Mouse (Mus musculus): Measurements from ENCODE around the gene Zmynd12. TPM values are rescaled to one million over a fixed set of nuclear protein-coding genes. Genes with fewer than 3 reads are reported as not detected.

Gene Zmynd12
- polyA plus RNA-seq, 1 experiment from 2014 or later: 0.14 TPM

DNA sequence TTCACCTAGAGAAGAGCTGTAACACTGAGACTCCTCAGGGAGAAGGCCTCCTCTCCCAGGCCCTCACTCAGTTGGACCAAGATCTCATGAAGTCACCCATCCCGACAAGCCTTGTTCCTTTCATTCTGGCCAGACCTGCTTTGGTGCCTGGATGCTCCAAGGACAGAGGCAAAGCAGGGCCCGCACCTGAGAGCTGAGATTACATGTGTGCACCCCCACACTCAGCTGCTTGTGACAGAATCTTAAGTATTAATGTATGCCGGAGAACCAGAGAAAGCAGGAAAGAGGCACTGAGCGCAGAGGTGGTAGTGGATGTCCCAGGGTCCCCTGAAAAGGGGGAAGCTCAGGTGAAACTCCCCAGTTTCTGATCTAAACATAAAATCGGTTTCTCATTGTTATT lies 30.5 kb downstream of the Zmynd12 start:
- peaks cover 6% of the 10 kb centered on the region; the same call in 1 of the 2 replicates for H3K4me1 ChIP-seq
- H3K27ac ChIP-seq: no peak overlapping the region
- no peak overlapping the region for H3K9ac ChIP-seq
- no peaks in the 10 kb centered on the region for H3K36me3 ChIP-seq
- no peaks in the 10 kb centered on the region for H3K27me3 ChIP-seq
- no peak overlapping the region for H3K4me3 ChIP-seq
- ATAC-seq (ENCODE audit: insufficient number of reproducible peaks, insufficient read depth, low FRiP score, low TSS enrichment): no peak
- no peaks in the 10 kb centered on the region for H3K9me3 ChIP-seq
- 57% methylated on average over 5 of the region's 5 CpGs for WGBS
- H3K4me2 ChIP-seq (replicated peaks): no peak overlapping the region

DNA sequence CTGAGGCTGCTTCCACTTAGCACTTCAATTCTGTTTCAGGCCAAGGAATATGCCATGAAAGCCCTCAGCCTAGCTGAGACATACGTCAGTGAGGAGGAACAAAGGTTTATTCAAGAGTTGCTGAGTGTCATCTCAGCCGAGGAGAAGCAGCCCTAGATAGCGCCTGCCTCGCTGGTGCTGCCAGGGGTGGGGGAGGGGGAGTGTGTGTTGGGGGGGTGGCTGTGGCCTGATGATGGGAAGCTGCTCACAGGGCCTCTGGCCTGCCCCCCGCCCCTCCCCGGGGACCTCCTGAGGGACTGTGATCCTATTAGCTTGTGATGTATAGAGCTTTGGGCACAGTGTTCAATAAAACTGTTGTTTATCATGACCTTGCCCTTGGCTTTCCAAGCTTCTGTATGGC lies 30.9 kb downstream of the Zmynd12 start:
- no peak for ATAC-seq (ENCODE audit: insufficient number of reproducible peaks, insufficient read depth, low FRiP score, low TSS enrichment)

DNA sequence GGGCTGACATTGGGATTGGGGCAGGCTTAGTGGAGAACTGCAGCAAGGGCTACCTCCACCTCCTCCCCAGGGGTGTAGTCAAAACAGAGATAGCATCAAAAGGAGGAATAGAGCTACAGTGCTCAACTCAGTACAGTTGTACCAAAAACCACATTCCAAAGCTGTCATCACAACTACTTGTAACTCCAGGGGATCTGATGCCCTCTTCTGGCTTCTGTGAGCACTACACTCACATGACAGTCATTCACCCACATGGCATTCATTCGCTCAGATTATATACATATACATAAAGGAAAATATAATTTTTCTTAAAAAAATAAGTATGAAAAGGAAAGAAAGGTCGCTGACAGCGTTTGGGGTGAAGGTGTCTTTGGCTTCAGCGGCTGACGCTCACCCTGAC lies 37.7 kb downstream of the Zmynd12 start:
- H3K9me3 ChIP-seq: no peaks in the 10 kb centered on the region
- peaks cover 10% of the 10 kb centered on the region for H3K4me1 ChIP-seq
- H3K4me3 ChIP-seq: no peak overlapping the region
- no peaks in the 10 kb centered on the region for H3K36me3 ChIP-seq
- H3K9ac ChIP-seq: no peak overlapping the region
- H3K27me3 ChIP-seq: no peaks in the 10 kb centered on the region
- 63% methylated on average over 5 of the region's 5 CpGs for whole genome bisulfite sequencing
- no peak overlapping the region for H3K27ac ChIP-seq
- H3K4me2 ChIP-seq (replicated peaks): no peak overlapping the region
- no peak for ATAC-seq (ENCODE audit: insufficient number of reproducible peaks, insufficient read depth, low FRiP score, low TSS enrichment)

More for the DNA sequence above, 30.9 kb downstream of the Zmynd12 start:
- Histone ChIP-seq H3K4me1 (peaks cover 6% of the 10 kb centered on the region; the same call in 1 of the 2 replicates), H3K27me3 (no peaks in the 10 kb centered on the region), H3K9ac (no peak overlapping the region), H3K27ac (no peak overlapping the region), H3K9me3 (no peaks in the 10 kb centered on the region), H3K4me2 (replicated peaks) (no peak overlapping the region), H3K4me3 (no peak overlapping the region), H3K36me3 (no peaks in the 10 kb centered on the region)
- WGBS: 17% methylated on average over 6 of the region's 6 CpGs

DNA sequence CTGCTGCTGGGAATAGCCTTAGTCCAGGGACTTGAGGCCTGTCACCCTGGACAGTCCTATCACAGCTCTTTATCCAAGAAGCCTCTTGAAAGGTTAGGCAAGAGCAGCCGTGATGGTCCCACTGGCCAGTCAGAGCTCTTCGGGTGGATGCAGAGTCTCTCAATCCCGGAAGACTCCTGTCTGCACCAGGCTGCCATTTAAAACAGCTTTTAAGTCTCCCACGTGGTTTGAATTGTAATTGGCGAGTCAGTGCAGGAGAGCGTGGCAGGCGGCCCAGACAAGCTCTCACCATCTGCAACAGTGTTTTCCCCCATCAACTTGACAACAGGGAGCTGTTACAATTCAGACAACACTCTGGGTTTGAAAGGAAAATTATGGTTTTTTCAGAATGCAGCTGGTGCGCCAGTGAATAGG lies 38.1 kb downstream of the Zmynd12 start:
- no peak overlapping the region for H3K4me3 ChIP-seq
- 0 out of 2 replicates have a peak, but pooled peaks have one; percentile 48 for ATAC-seq (ENCODE audit: insufficient number of reproducible peaks, insufficient read depth, low FRiP score, low TSS enrichment)
- no peak overlapping the region for H3K4me2 ChIP-seq (replicated peaks)

DNA sequence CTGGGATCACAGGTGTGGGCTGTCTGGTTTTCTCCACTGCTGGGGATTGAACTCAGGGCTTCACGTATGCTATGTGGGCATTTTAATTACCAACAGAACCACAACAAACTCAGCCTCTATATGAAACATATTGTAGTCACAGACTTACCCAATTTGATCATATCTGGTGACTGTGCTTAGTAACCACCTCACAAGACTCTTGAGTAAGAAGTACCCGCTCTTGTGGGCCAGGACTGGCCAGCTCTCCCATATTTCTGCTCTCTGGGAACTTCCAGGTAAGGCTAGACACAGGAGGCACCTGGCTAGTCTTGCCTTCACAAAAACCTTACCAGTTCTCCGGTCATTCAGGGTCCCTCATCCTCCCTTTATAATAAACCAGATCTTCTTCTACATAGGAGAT lies 39.8 kb downstream of the Zmynd12 start:
- Histone ChIP-seq H3K9ac (no peak overlapping the region), H3K9me3 (no peaks in the 10 kb centered on the region), H3K4me2 (replicated peaks) (no peak overlapping the region), H3K4me1 (peaks cover 10% of the 10 kb centered on the region), H3K36me3 (no peaks in the 10 kb centered on the region), H3K27ac (no peak overlapping the region), H3K4me3 (no peak overlapping the region), H3K27me3 (no peaks in the 10 kb centered on the region)
- 89% methylated on average over 3 of the region's 3 CpGs for WGBS
- no peak for ATAC-seq (ENCODE audit: insufficient number of reproducible peaks, insufficient read depth, low FRiP score, low TSS enrichment)

More for the DNA sequence above, 38.1 kb downstream of the Zmynd12 start:
- Histone ChIP-seq H3K4me1 (peaks cover 10% of the 10 kb centered on the region), H3K36me3 (no peaks in the 10 kb centered on the region), H3K27me3 (no peaks in the 10 kb centered on the region), H3K27ac (0 out of 2 replicates have a peak overlapping the region, but pooled peaks have one; percentile 26), H3K9ac (no peak overlapping the region), H3K9me3 (no peaks in the 10 kb centered on the region)
- 34% methylated on average over 8 of the region's 8 CpGs for WGBS

DNA sequence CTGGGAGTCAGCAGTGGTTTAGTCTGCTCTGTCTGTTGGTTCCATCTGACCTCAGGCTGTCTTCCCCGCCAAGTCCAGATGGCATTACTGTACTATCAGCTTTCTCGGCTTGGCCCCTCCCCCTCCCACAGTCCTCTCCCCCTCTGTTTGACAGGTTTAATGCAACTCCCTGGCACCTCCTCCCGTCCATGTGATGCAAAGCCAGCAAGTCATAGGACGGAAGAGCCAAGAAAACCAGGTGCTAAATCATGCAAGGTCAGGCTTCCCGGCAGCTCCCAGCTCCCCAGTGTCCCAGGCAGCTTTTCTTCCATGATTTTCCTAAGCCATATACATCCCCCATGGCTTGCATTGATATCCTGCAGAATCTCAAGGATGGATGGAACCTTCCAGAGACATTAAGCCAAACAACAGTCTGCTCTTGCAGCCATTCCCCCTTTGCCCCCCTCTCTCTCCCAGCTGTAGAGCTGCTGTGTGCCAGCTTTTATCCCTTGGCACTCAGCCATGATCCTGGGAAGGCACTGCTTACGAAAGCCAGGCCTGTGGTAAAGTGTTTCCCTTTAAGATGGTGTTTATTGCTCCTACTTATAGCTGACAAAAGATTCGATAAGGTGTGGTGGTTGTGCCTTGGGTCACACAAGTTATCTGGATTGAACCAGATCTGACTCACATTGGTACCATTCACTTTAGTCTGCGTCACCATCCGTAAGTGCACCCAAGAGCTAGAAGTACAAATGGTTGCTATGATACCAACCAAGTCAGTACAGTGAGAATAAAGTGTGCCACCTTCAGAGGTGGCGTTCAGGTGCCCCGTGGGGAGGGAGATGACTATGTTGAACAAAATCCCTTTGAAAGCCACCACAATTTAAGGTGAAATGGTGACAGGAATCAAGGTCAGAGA lies 40.5 kb downstream of the Zmynd12 start:
- H3K27ac ChIP-seq: no peak overlapping the region
- H3K4me3 ChIP-seq: no peak overlapping the region
- ATAC-seq (ENCODE audit: insufficient number of reproducible peaks, insufficient read depth, low FRiP score, low TSS enrichment): peak; percentile 38; the same call in 1 of the 2 replicates
- peaks cover 10% of the 10 kb centered on the region for H3K4me1 ChIP-seq
- H3K9ac ChIP-seq: no peak overlapping the region
- H3K9me3 ChIP-seq: no peaks in the 10 kb centered on the region
- no peaks in the 10 kb centered on the region for H3K27me3 ChIP-seq
- WGBS: 50% methylated on average over 11 of the region's 11 CpGs
- H3K4me2 ChIP-seq (replicated peaks): no peak overlapping the region
- H3K36me3 ChIP-seq: no peaks in the 10 kb centered on the region

DNA sequence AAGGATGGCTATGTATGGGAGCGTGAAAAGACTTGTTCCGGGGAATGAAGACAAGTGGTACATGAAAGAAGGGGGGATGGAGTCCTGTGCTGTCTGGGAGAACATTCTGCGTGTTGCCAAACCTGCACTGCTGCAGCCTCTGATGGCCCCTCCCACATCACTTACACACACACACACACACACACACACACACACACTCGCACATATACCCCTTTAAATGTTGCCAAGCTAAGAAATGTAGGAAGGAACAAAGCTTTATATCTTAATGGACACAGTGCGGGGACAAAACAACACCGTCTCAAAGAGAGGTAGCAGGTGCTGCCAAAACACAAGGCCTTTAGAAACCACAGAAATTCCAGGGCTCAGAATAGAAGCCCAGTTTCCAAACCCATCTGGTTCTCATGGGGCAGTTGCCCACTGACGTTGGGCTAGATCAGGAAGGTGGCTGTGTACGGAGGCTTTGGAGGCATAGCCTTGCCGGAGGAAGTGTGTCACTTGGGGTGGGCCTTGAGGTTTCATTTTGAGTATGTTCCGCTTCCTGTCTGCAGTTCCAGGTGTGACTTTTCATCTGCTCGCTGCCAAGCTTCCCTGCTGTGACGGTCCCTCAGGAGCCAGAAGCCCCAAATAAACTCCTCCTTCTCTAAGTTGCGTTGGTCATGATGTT lies 41.3 kb downstream of the Zmynd12 start:
- H3K27me3 ChIP-seq: no peaks in the 10 kb centered on the region
- WGBS: 77% methylated on average over 13 of the region's 13 CpGs
- no peak overlapping the region for H3K9ac ChIP-seq
- no peak overlapping the region for H3K4me3 ChIP-seq
- no peaks in the 10 kb centered on the region for H3K9me3 ChIP-seq
- no peak overlapping the region for H3K4me2 ChIP-seq (replicated peaks)
- H3K4me1 ChIP-seq: peaks cover 10% of the 10 kb centered on the region
- ATAC-seq (ENCODE audit: insufficient number of reproducible peaks, insufficient read depth, low FRiP score, low TSS enrichment): no peak
- H3K36me3 ChIP-seq: no peaks in the 10 kb centered on the region
- no peak overlapping the region for H3K27ac ChIP-seq

DNA sequence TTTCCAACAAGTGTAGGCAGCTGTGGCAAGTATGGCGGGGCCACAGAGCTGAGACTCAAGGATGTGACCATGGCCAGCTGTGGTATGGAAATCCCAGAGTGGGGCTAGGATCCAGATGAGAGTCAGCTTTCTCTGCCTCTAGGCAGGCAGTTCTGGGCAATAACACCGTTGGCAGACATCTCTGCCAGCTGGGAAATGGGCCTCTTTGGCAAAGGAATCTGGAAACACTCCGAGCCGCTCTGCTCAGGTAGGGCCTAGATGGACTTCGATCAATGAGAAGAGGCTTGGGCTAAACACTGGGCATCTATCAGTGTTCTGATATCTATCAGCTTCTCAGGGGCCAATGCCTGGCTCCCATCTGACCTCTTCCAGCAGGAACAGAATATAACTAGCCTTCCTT lies 43.2 kb downstream of the Zmynd12 start:
- Histone ChIP-seq H3K9me3 (no peaks in the 10 kb centered on the region), H3K4me1 (peaks cover 10% of the 10 kb centered on the region), H3K9ac (no peak overlapping the region), H3K27ac (no peak overlapping the region), H3K4me3 (no peak overlapping the region), H3K36me3 (no peaks in the 10 kb centered on the region), H3K27me3 (no peaks in the 10 kb centered on the region), H3K4me2 (replicated peaks) (no peak overlapping the region)
- 89% methylated on average over 5 of the region's 5 CpGs for WGBS
- ATAC-seq (ENCODE audit: insufficient number of reproducible peaks, insufficient read depth, low FRiP score, low TSS enrichment): no peak

DNA sequence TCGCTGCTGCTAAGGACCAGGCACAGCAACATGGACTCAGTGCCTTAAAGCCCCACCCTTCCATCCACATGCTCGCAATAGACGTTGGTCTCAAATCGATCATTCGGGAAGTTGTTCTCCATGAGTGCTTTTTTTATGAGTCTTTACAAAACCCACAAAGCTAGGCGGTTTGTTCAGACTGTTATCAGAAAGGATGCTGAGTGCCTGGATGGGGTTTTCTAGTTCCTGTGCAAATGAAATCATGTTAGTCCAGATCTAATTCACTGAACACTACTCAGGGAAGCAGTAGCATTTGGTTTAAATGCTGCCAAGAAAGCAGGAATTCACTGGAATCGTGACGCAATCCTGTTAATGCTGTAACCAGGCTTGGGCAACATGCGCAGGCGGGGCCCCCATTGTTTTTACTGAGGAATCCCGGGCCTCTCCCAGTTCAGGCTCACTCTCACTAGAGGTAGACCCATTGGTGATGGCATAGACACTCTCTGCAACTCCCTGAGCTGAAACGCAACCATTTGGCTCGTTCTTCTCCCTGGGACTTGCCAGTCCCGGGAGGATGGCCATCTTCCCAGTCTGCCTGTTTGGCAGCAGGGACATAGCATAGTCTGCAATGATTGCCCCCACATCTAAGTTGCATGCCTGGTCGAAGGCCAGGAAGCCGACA lies 45.2 kb downstream of the Zmynd12 start:
- 89% methylated on average over 16 of the region's 16 CpGs for WGBS
- H3K27ac ChIP-seq: no peak overlapping the region
- ATAC-seq (ENCODE audit: insufficient number of reproducible peaks, insufficient read depth, low FRiP score, low TSS enrichment): no peak

DNA sequence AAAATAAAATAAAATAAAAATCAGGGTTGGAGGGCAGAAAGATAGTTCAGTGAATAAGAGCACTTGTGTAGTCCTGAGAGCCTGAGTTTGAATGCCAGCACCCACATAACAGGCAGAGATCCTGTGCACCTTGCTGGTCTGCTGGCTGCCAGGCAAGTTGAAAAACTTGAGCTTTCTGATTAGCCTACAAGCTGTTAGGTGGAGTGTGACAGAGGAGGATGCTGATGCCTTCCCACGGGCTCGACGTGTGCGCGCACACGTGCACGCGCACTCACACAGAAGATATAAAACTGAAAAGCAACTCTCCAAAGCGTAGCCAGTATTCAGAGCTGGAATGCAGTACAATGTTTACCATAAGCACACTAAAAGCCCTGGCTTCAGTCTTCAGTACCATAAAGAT lies 49.9 kb downstream of the Zmynd12 start:
- WGBS: 91% methylated on average over 9 of the region's 9 CpGs
- H3K27me3 ChIP-seq: no peaks in the 10 kb centered on the region
- 0 out of 2 replicates have a peak, but pooled peaks cover 3% of the 10 kb centered on the region for H3K4me1 ChIP-seq
- H3K4me3 ChIP-seq: no peak overlapping the region
- no peak for ATAC-seq (ENCODE audit: insufficient number of reproducible peaks, insufficient read depth, low FRiP score, low TSS enrichment)
- H3K27ac ChIP-seq: no peak overlapping the region
- H3K9ac ChIP-seq: no peak overlapping the region
- no peak overlapping the region for H3K4me2 ChIP-seq (replicated peaks)
- H3K36me3 ChIP-seq: no peaks in the 10 kb centered on the region
- H3K9me3 ChIP-seq: no peaks in the 10 kb centered on the region

More for the DNA sequence above, 45.2 kb downstream of the Zmynd12 start:
- H3K36me3 ChIP-seq: no peaks in the 10 kb centered on the region
- no peak overlapping the region for H3K9ac ChIP-seq
- H3K4me1 ChIP-seq: peaks cover 8% of the 10 kb centered on the region
- no peak overlapping the region for H3K4me3 ChIP-seq
- H3K9me3 ChIP-seq: no peaks in the 10 kb centered on the region
- H3K4me2 ChIP-seq (replicated peaks): no peak overlapping the region
- no peaks in the 10 kb centered on the region for H3K27me3 ChIP-seq

DNA sequence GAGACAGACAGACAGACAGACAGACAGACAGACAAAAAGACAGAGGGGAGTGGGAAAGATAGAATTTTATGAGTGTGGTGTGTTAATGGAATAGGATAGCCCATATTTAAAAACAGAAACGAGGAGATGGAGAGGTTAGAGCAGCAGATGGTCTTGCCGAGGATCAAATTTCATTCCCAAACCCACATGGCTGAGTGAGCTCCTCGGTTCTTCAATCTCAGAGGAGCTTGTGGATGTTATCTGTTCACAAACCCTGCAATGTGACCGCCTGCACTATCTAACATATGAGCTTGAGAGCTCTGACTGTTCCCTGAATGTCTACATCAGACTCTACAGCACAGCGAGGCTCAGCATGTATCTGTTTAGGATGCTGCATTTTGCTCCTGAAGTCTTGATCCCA lies 50.5 kb downstream of the Zmynd12 start:
- no peak overlapping the region for H3K9ac ChIP-seq
- no peak overlapping the region for H3K4me3 ChIP-seq
- no peak overlapping the region for H3K27ac ChIP-seq
- H3K36me3 ChIP-seq: no peaks in the 10 kb centered on the region
- H3K9me3 ChIP-seq: no peaks in the 10 kb centered on the region
- ATAC-seq (ENCODE audit: insufficient number of reproducible peaks, insufficient read depth, low FRiP score, low TSS enrichment): no peak
- no peak overlapping the region for H3K4me2 ChIP-seq (replicated peaks)
- 41% methylated on average over 5 of the region's 5 CpGs for WGBS
- H3K27me3 ChIP-seq: no peaks in the 10 kb centered on the region
- 0 out of 2 replicates have a peak, but pooled peaks cover 3% of the 10 kb centered on the region for H3K4me1 ChIP-seq

Measured in embryonic facial prominence, embryonic 12.5 days (tissue).